Mouse (Mus musculus) forebrain, embryonic 14.5 days (tissue): ENCODE measurements around the gene Ephb1. TPM values are rescaled to one million over a fixed set of nuclear protein-coding genes. Genes with fewer than 3 reads are reported as not detected.

Experiments used
- ATAC-seq: fragments of 200-750 bp; cut with Nextera tagmentation; 2 replicates; pipeline ENCODE4 v1.8.0; 2017; ENCODE audit warnings: mild to moderate bottlenecking, moderate library complexity
- DNase-seq: peaks from one replicate; pipeline ENCODE4 v3.0.0-alpha.2; 2015; ENCODE audit warnings: low spot score
- H3K27ac ChIP-seq: fragments of 300-500 bp; sonication (generic); 2 replicates; pipeline ENCODE4 v1.5.1; 2014; ENCODE audit warnings: low read depth, mild to moderate bottlenecking, control low read depth, low read length, moderate library complexity
- H3K27me3 ChIP-seq: fragments of 300-500 bp; sonication (generic); replicated peaks from 2 replicates; pipeline ENCODE4 v1.6.1; 2014; ENCODE audit warnings: low read length, control low read depth, mixed read lengths; ENCODE audit not compliant: control insufficient read depth, insufficient read depth
- H3K36me3 ChIP-seq: fragments of 300-500 bp; sonication (generic); 2 replicates; pipeline ENCODE4 v1.6.1; 2014; ENCODE audit warnings: low read length, control low read depth; ENCODE audit not compliant: control insufficient read depth, insufficient read depth
- H3K4me1 ChIP-seq: fragments of 300-500 bp; sonication (generic); 2 replicates; pipeline ENCODE4 v1.6.1; 2014; ENCODE audit warnings: antibody characterized with exemption, low read length, control low read depth; ENCODE audit not compliant: control insufficient read depth, insufficient read depth
- H3K4me2 ChIP-seq: fragments of 300-500 bp; sonication (generic); 2 replicates; pipeline ENCODE4 v1.6.1; 2014; ENCODE audit warnings: mild to moderate bottlenecking, control low read depth, low read length
- H3K4me3 ChIP-seq: fragments of 300-500 bp; sonication (generic); 2 replicates; pipeline ENCODE4 v1.5.1; 2014; ENCODE audit warnings: low read depth, low read length, control low read depth
- H3K9ac ChIP-seq: fragments of 300-500 bp; sonication (generic); 2 replicates; pipeline ENCODE4 v1.6.1; 2014; ENCODE audit warnings: mild to moderate bottlenecking, low read length, control low read depth, moderate library complexity
- H3K9me3 ChIP-seq: fragments of 300-500 bp; sonication (generic); replicated peaks from 2 replicates; pipeline ENCODE4 v1.6.1; 2016; ENCODE audit warnings: low read length, control low read depth, mixed read lengths; ENCODE audit not compliant: control insufficient read depth
- WGBS: fragments of 180-500 bp; shearing (Covaris S2); extraction: QIAGEN DNeasy Blood & Tissue Kit; methylation state at CpG from one replicate; pipeline ENCODE4 v1.1.7; 2014; 5-methylcytosine and 5-hydroxymethylcytosine counted together
- polyA plus RNA-seq: library from polyadenylated mRNA; unstranded; fragments of >200 nt; fragmentation: Nextera tagmentation; extraction: Ambion mirVana; gene quantifications from 2 replicates; pipeline ENCODE4 v1.2.1, GENCODE M21; 2014

Gene Ephb1
- polyA plus RNA-seq, 1 experiment from 2014 or later = 27.8 TPM

DNA sequence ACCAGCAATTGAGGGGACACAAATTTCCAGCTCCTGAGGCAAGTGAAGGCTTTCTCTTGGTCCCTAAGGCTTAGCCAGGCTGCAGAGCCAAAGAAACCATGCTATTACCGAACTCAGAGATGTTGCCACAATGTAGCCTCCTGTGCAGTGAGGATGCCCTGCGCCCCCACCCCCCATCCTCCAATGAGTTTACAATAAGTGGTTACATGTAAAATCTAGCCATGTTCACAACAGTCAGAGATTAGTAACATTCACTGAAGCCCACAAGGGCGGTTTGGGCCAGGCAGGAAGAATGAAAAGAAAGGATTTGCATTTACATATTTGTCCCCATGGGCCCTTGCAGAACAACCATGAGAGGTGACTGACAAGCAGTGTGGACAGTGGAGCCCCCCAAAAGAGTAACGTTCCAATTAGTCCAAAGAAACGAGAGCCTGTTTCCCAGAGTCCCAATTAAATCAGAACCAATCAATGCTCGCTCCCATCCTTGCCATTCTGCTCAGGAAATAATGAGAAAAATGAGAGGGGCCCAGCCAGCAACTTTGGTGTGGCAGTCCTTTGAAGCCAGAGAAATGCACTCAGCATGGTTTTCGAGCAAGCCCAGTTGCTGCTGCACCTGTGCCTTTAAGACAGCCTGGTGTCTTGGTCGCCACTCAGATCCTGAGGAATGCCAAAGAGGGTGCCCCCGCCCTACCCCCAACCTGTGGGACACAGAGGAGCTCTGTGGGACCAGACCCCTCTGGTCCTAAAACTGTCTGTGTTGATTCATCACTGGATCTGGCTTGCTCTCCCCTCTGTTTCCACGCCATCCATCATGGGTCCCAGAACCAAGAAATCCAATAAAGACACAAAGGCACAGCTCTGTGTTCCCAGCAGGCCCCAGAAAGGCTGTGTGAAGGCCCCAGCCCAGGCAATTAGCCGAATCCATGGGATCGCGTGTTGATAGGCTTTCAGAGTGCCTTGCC, 161.5 kb downstream of the Ephb1 start:
- peaks cover 9% of the 10 kb centered on the region; the same call in 1 of the 2 replicates for H3K27me3 ChIP-seq
- H3K36me3 ChIP-seq = no peaks in the 10 kb centered on the region; the same call in 1 of the 2 replicates
- peaks cover 42% of the 10 kb centered on the region for H3K4me1 ChIP-seq
- H3K9ac ChIP-seq = peak overlapping the region; percentile 13; the same call in 1 of the 2 replicates
- DNase-seq (peak; percentile 88), ATAC-seq (peak; percentile 84)
- peak overlapping the region; percentile 78 for H3K27ac ChIP-seq
- H3K9me3 ChIP-seq = no peaks in the 10 kb centered on the region
- WGBS = 3% methylated on average over 13 of the region's 13 CpGs
- H3K4me2 ChIP-seq = peak overlapping the region; percentile 16; the same call in 1 of the 2 replicates
- H3K4me3 ChIP-seq = no peak overlapping the region

DNA sequence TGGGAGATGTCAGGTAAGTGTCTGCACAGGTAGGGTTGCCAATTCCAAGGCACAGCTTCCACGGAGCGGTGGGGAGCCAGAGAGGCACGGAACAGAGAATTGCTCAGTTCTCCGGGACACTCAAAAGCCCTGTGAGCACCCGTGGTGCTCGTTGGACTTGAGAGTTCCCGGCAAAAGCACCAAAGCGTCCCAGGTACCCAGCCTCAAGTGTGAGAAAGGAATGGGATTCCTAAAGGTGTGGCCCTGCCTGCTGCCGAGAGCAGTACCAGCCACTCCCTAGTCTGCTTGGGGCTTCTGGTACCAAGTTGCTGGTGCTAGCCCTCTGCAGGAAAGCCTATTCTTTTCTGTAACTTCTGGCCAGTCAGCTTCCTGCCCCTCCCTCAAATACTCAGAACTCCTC, 164.4 kb downstream of the Ephb1 start:
- Histone ChIP-seq H3K4me1 (peaks cover 36% of the 10 kb centered on the region), H3K9me3 (no peaks in the 10 kb centered on the region), H3K36me3 (no peaks in the 10 kb centered on the region; the same call in 1 of the 2 replicates), H3K27ac (no peak overlapping the region), H3K4me2 (no peak overlapping the region), H3K27me3 (peaks cover 12% of the 10 kb centered on the region; the same call in 1 of the 2 replicates), H3K9ac (no peak overlapping the region), H3K4me3 (no peak overlapping the region)
- DNase-seq (no peak), ATAC-seq (no peak)
- 80% methylated on average over 9 of the region's 9 CpGs for WGBS

GRCm38 (mm10) chr9:102189406-102189805, 165.1 kb downstream of the Ephb1 start:
- Histone ChIP-seq H3K27me3 (peaks cover 12% of the 10 kb centered on the region; the same call in 1 of the 2 replicates), H3K4me3 (no peak overlapping the region), H3K36me3 (no peaks in the 10 kb centered on the region), H3K4me2 (no peak overlapping the region), H3K9ac (no peak overlapping the region), H3K27ac (no peak overlapping the region), H3K4me1 (peaks cover 32% of the 10 kb centered on the region), H3K9me3 (no peaks in the 10 kb centered on the region)
- 50% methylated on average over 11 of the region's 11 CpGs for WGBS
- ATAC-seq = no peak
- DNase-seq = peak; percentile 74

GRCm38 (mm10) chr9:102183663-102184274, 170.7 kb downstream of the Ephb1 start:
- H3K4me3 ChIP-seq = no peak overlapping the region
- peaks cover 15% of the 10 kb centered on the region; the same call in 1 of the 2 replicates for H3K27me3 ChIP-seq
- H3K9ac ChIP-seq = no peak overlapping the region
- H3K9me3 ChIP-seq = no peaks in the 10 kb centered on the region
- DNase-seq (peak; percentile 73), ATAC-seq (peak; percentile 22; the same call in 1 of the 2 replicates)
- no peak overlapping the region for H3K4me2 ChIP-seq
- H3K36me3 ChIP-seq = no peaks in the 10 kb centered on the region
- WGBS = 61% methylated on average over 22 of the region's 22 CpGs
- peaks cover 21% of the 10 kb centered on the region for H3K4me1 ChIP-seq
- H3K27ac ChIP-seq = no peak overlapping the region

DNA sequence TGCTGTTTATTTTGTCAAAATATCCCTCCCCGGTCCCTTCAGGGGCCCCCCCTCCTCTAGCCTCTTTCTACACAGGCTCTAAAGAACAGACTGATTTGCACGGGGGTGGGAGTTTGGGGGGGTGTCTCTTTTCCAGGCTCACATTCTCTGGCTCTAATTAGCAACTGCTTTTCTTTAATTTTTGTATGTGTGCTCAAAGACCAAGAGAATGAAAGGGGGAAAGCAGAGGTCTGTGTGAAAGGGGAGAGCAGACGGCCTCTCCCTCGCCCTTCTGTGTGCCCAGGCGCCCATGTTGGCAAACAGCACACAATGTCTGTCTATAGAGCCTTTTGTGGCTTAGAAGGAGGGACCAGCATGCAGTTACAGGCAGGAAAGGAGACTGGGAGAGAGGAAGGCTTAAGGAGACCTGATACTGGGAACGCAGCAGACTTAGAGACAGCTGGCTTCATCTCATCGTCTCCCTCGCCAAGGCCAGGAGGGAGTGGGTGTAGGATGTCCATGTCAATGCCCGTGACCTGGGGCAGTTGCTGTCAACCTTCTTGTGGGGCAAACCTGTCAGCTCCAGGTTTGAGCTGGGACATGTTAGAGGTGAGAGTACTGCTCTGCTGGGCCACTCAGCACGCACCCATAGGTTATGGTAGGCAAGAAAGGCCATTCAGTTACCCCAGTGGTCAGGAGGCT, 172.5 kb downstream of the Ephb1 start:
- peak; percentile 84 for DNase-seq
- 9% methylated on average over 10 of the region's 10 CpGs for WGBS
- H3K9me3 ChIP-seq = no peaks in the 10 kb centered on the region
- H3K9ac ChIP-seq = peak overlapping the region; percentile 25; the same call in 1 of the 2 replicates
- no peaks in the 10 kb centered on the region for H3K36me3 ChIP-seq
- no peak overlapping the region for H3K4me3 ChIP-seq
- H3K4me2 ChIP-seq = no peak overlapping the region
- 0 out of 2 replicates have a peak, but pooled peaks cover 11% of the 10 kb centered on the region for H3K27me3 ChIP-seq
- peak; percentile 78 for ATAC-seq
- peaks cover 21% of the 10 kb centered on the region for H3K4me1 ChIP-seq
- peak overlapping the region; percentile 52; the same call in 1 of the 2 replicates for H3K27ac ChIP-seq

DNA sequence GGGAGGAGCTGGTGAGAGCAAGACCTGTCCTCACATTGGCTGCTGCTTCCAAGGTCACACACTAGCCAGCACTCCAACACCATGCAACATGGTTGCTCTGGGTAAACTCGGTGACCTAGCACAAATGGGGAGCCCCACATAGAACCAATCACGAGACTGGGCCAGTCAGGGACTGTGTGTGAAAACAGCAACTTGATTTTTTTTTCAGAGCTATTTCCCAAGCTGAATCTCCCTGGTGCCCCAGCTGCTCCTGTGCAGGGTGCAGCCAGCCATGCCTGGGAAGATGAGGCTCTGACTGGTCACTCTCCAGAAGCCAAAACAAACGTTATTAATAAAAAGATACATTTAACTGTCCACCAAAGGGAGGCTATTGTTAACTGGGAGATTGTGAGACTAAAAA, 173.2 kb downstream of the Ephb1 start:
- DNase-seq = no peak
- Histone ChIP-seq H3K9me3 (no peaks in the 10 kb centered on the region), H3K4me1 (peaks cover 21% of the 10 kb centered on the region), H3K4me3 (no peak overlapping the region), H3K4me2 (no peak overlapping the region), H3K36me3 (no peaks in the 10 kb centered on the region), H3K27me3 (0 out of 2 replicates have a peak, but pooled peaks cover 11% of the 10 kb centered on the region), H3K9ac (no peak overlapping the region), H3K27ac (peak overlapping the region; percentile 52; the same call in 1 of the 2 replicates)
- WGBS = 6% methylated on average over 3 of the region's 3 CpGs
- ATAC-seq = peak; percentile 47

GRCm38 (mm10) chr9:102180486-102180885, 174.0 kb downstream of the Ephb1 start:
- no peak overlapping the region for H3K4me2 ChIP-seq
- 17% methylated on average over 2 of the region's 2 CpGs for WGBS
- no peak overlapping the region for H3K4me3 ChIP-seq
- no peak for ATAC-seq
- H3K9ac ChIP-seq = no peak overlapping the region
- H3K36me3 ChIP-seq = no peaks in the 10 kb centered on the region
- DNase-seq = no peak
- peaks cover 21% of the 10 kb centered on the region for H3K4me1 ChIP-seq
- 0 out of 2 replicates have a peak, but pooled peaks cover 6% of the 10 kb centered on the region for H3K27me3 ChIP-seq
- H3K9me3 ChIP-seq = no peaks in the 10 kb centered on the region
- no peak overlapping the region for H3K27ac ChIP-seq

- H3K4me3 ChIP-seq = no peak overlapping the region
These were observed 174.4 kb downstream of the Ephb1 start for GRCm38 (mm10) chr9:102180070-102180469.

More at GRCm38 (mm10) chr9:102180070-102180469, 174.4 kb downstream of the Ephb1 start:
- no peaks in the 10 kb centered on the region for H3K36me3 ChIP-seq
- no peak for DNase-seq
- no peak overlapping the region for H3K4me2 ChIP-seq
- 0 out of 2 replicates have a peak, but pooled peaks cover 5% of the 10 kb centered on the region for H3K27me3 ChIP-seq
- no peak for ATAC-seq
- WGBS = 52% methylated on average over 2 of the region's 2 CpGs
- no peak overlapping the region for H3K27ac ChIP-seq
- H3K4me1 ChIP-seq = peaks cover 21% of the 10 kb centered on the region
- H3K9me3 ChIP-seq = no peaks in the 10 kb centered on the region
- no peak overlapping the region for H3K9ac ChIP-seq
